Mouse (Mus musculus): Measurements from ENCODE around the gene Pfn4.

GRCm38 (mm10) chr12:4742183-4742582 lies 26.6 kb upstream of the Pfn4 start:
- TF ChIP-seq CTCF (IDR thresholded peaks at IDR 0.05; ENCODE audit: control insufficient read depth, insufficient read depth, insufficient read length): no peak
- TF ChIP-seq MAX (IDR thresholded peaks at IDR 0.05): no peak

All from C2C12 (cell line).